Mouse (Mus musculus) mouse trophoblast stem cell (cell line): ENCODE results near the gene Peli3.

Source experiments
- in situ Hi-C, 2 experiments: fragments of 300-500 bp; cut with MseI, MboI; formaldehyde crosslinking; loops; 2 replicates in 1 of 2; 3 replicates in 1 of 2; pipeline ENCODE4 v1.15.1; 2025

The Peli3 gene

DNA sequence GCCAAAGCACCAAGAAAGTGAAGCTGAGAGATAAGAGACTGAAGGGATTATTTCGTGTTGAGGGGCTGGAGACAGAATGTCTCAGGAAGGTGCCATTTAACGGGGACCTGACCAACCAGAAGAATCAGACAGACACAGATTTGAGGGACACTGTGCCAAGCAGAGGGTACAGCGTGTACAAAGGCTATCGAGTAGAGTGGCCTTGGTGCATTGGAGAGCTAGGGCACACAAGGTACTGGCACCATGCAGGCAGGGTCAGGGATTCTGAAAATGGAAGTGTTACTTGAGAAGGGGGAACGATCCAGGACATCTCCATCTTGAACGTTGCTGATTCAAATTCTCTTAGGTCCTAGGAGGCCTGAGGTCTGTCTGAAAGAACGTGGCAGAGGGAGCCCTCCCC is 33.6 kb downstream of the Peli3 start:
- in situ Hi-C loops, result no loop called here

DNA sequence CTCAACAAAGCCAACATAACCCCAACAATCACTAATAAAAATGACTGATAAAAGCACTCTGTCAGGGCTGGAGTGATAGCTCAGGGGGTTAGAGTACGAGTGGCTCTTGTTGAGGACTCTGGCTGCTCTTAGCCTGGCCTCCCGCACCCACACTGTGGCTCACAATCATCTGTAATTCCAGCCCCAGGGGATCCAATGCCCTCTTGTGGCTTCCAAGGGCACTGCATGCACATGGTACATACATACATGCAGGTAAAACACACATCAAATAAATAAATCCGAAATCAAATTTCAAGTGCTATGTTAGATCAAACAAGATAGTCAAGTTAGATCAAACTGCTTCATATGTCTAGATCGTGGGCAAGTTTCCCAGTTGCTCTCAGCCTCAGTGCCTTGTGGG is 34.8 kb downstream of the Peli3 start:
- in situ Hi-C loops, result no loop called here

- in situ Hi-C loops, result no loop called here
Observed at GRCm38 (mm10) chr19:4905979-4906794, 36.7 kb downstream of the Peli3 start, which contains the start of gene Bbs1. Bbs1 (minus strand) TSS chr19:4906628.

GRCm38 (mm10) chr19:4899888-4900287 is 43.0 kb downstream of the Peli3 start:
- in situ Hi-C loops, result no loop called here

GRCm38 (mm10) chr19:4898972-4899371 is 44.0 kb downstream of the Peli3 start:
- in situ Hi-C loops, result no loop called here

GRCm38 (mm10) chr19:4896780-4897520 is 46.0 kb downstream of the Peli3 start:
- in situ Hi-C loops, result no loop called here

DNA sequence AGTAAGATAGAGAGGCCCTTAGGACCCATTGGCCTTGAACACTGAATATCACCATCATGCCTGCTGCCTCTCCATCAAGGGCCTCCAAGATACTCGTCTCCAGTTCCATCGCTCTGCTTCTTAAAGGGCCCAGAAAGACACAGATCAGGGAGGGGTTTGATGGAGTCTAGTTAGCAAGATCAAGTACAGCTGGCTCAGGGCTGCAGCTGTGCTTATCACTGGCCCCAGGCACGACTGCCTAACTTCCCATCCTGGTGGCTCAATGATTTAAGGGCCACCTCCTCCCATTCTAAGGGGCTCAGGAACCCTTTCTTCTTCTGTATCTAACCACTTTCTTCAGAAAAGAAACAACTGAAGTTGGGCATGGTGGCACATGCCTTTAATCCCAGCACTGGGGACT is 51.1 kb downstream of the Peli3 start:
- in situ Hi-C loops, result no loop called here

DNA sequence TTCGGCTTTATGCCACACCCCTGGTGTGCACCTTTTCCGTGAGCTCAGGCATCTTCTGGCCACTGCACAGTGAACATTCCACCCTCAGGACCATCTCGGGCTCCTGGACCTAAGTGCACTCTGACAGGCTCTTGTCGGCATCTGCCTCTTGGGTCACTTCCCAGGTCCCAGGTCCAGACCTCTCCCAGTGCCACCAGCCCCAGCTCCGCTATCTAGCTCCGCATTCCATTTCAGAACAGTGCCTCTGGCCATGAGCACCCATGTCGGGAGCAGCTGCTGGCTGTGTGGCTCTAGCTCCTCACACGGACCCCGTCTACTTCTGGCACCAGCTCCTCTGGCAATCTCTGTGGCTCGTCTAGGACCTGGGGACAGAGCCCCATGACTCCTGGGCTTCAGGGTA is 53.1 kb downstream of the Peli3 start:
- in situ Hi-C loops, result no loop called here

GRCm38 (mm10) chr19:4883961-4884360 is 59.0 kb downstream of the Peli3 start:
- in situ Hi-C loops, result no loop called here
